Mouse (Mus musculus) frontal cortex, postnatal 10 days (tissue): ENCODE data around the gene Atf1.

ENCODE experiments used
- DNase-seq, 2 experiments: peaks; one replicate each; pipeline ENCODE4 v3.0.0; 2022; ENCODE audit warnings: low spot score in 2 of 2, mixed read lengths in 1 of 2

Atf1 gene

GRCm38 (mm10) chr15:100215092-100215491, 12.5 kb upstream of the Atf1 start:
- no peak for DNase-seq

DNA sequence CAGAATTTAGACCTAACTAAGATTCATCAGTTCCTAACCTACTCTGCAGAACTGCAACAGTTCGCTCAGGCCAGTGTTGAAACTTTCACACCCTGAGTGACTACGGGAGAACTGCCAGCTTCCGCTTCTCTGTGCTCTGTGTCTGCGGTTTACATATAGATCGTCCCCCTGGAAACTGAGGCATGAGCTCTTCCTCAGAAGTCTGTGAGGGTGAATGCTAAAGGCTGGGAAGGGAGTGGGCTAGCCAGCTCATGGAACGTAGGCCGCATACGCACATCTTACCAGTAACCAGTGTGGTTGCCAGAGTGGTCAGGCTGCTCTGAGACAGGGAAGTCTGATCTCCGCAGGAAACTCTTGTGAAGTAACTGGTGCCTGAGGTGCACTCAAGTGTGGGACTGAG, 11.4 kb upstream of the Atf1 start:
- DNase-seq, result no peak

- no peak for DNase-seq
Measured at GRCm38 (mm10) chr15:100218018-100218417, 9.6 kb upstream of the Atf1 start.

- no peak for DNase-seq
Measured at GRCm38 (mm10) chr15:100219396-100219795, 8.2 kb upstream of the Atf1 start.

DNA sequence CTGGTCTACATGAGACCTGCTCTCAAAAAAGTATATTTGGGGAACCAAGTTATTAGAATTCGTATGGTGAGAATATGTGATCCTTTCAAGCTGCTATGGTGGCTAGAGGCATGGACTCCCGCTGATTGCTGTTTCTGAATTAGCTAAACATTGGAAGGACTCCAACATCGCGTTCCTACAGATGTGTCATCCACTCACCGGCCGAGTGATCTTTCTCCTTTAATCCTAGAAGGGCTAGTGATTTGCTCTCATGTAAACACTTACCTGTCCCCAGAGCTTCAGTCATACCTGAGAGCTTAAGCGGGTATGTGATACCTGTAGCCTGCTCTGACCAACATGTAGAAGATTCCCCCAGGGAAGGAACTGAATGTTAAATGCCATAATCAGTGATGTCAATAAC, 6.7 kb upstream of the Atf1 start:
- DNase-seq, result no peak

DNA sequence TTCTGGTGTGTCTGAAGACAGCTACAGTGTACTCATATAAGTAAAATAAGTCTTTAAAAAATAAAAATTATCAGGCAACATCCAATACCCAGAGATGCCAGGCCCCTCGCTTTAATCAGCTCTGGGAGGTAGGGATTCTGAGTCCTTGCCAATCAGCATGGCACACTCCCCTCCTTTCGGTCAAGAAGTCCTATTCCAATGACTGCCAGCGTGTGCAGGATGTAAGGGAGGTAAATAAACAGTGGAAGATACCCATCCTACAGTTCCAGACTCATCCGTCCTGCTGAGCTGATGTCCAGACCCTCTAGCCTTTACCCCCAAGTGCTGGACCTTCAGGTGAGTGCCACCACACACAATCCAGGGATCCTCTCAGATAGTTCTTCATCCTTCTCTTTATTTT, 2.2 kb upstream of the Atf1 start:
- DNase-seq, result no peak

- DNase-seq, result no peak
Measured at GRCm38 (mm10) chr15:100225891-100226290, 1.7 kb upstream of the Atf1 start.

DNA sequence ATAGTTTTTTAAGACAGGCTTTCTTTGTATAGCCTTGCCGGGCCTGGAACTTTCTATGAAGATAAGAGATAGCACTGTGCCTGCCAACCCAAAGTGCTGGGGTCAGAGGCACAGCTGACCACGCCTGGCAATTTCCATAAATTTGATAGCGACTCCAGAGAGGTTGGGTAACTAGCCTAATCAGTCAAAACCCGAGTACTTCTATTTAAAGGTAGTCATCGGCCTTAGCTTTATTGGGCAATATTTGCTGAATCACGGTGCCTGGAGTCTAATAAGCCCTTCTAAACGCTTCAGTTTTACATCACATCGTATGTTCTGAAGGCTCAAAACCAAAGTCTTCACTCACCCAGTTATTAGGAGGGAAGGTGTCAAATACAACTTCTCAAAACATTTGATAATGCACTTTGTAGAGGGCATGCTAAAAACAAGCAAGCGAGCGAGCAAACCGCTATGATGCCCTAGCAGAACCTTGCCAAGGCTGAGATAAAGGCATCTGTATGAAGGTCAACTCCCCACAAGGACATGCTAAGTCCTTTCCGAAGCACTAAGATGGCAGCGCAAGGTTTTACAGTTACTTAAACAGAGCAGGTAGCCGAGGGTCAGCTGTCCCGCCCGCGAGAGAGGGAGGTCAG, 472 bp upstream of the Atf1 start:
- no peak for DNase-seq

GRCm38 (mm10) chr15:100228535-100229336, 1.1 kb downstream of the Atf1 start:
- no peak for DNase-seq

- no peak for DNase-seq
Measured at GRCm38 (mm10) chr15:100230655-100231054, 3.0 kb downstream of the Atf1 start.

DNA sequence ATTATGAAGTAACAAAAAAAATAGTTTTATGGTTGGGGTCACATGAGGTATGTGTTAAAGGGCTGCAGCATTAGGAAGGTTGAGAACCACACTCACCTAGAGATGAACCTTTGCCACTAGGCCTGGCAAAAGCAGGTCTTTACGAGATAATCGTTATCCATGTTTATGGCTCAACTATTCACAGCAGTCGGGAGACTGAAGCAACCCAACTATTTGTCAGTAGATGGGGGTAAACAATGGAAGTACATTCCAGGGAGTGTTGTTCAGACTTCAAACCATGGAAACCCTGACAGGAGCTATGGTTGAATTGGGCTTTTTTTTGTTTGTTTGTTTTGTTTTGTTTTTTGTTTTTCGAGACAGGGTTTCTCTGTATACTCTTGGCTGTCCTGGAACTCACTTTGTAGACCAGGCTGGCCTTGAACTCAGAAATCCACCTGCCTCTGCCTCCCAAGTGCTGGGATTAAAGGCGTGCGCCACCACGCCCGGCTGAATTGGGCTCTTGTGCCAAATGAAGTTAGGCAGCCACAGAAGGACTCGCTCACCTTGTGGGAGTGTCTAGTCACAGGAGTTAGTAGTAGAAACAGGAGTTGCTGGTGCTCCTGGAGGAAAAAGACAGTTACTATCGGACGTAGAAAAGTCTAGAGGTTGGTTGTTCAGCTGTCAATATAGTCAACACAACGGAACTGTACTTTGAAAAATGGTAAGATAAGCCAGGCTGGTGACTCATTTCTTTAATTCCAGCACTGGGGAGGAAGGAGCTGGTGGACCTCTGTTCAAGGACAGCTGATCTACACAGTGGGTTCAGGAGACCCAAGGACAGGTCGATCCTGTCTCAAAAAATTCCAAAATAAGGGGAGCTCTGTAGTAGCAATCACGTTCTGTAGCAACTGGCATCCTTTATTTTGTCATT, 4.3 kb downstream of the Atf1 start:
- no peak for DNase-seq

DNA sequence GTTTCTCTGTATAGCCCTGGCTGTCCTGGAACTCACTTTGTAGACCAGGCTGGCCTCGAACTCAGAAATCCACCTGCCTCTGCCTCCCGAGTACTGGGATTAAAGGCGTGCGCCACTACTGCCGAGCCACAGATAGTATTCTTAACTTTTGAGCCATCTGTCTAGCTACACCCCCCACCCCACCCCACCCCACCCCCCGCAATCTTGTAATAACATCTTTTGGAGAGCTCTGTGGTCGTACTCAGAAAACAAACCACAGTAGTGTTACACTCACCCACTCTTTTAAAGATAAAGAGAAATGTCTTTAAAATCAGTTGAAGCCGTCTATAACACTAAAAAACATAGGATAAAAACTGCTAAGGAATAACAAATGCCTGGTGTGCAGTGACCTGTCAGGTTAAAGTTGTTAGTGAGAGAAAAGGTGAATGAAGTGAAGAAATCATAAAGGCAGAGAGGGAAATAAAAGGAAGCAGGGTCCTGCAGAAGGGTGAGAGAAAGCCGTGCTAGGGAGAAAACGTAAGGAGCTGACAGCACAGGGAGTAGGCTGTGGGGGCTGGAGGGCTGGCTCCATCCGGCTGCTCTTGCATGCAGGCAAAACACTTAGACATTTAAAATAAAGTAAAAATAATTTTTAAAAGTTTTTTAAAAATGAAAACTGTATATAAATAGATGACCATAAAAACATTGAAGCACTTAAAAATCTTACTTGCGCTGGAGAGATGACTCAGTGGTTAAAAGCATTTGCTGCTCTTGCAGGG, 7.8 kb downstream of the Atf1 start:
- no peak for DNase-seq

DNA sequence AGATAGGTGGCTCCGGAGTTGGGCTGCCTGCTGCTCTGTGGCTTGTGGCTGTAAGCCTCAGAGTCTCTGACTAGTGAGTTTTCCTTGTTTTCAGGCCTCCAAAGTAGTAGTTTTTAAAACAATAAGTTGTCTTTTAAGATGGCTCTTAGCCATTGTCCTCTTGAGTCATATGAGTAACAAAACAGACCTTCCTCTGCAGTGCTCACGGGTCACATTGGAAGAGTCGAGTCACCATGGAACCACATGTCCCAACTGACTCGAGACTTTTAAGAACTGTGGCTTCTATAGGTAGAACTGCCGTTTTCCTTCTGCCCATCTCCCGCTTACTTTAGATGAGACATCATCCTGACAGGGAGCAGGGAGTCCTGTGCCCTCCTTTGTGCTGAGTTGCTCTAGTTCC, 9.3 kb downstream of the Atf1 start:
- no peak for DNase-seq

DNA sequence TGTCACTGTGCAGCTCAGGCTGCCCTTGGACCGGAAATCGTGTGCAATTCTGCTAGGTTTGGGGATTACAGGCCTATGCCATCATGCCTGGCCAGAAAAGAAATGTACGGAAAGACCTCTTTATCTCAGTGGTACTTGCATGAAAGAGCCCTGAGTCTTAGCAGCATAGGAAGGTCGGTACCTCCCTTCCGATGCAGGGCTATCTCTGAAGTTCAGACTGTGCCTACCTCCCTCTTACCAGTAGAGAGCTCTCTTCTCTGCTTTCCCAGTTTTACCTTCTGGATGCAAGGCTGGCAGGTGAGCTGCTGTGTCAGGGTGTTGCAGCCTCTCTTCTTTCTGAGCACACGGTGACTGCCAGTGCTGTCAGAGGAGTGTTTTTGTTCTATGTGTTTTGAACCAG, 14.2 kb downstream of the Atf1 start:
- no peak for DNase-seq

- no peak for DNase-seq
Measured at GRCm38 (mm10) chr15:100245951-100246350, 18.3 kb downstream of the Atf1 start.

DNA sequence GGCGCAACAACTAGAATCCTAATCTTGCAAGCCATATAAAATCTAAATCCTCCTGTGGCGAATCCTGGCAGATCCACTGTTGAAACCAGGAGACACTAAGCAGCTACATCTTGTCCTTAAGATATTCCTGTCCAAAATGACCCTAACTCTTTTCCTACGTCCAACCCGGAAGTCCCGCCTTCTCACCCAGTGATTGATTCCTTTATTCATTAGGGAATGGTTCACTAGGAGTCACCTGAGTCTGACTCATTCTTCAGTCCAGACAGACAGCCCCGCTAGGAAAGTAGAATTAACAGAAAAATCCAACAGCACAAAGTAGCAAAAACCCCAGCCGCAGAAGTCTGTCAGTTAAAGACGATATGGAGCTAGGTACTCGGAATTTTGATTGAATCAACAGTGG, 19.7 kb downstream of the Atf1 start:
- DNase-seq, result no peak

DNA sequence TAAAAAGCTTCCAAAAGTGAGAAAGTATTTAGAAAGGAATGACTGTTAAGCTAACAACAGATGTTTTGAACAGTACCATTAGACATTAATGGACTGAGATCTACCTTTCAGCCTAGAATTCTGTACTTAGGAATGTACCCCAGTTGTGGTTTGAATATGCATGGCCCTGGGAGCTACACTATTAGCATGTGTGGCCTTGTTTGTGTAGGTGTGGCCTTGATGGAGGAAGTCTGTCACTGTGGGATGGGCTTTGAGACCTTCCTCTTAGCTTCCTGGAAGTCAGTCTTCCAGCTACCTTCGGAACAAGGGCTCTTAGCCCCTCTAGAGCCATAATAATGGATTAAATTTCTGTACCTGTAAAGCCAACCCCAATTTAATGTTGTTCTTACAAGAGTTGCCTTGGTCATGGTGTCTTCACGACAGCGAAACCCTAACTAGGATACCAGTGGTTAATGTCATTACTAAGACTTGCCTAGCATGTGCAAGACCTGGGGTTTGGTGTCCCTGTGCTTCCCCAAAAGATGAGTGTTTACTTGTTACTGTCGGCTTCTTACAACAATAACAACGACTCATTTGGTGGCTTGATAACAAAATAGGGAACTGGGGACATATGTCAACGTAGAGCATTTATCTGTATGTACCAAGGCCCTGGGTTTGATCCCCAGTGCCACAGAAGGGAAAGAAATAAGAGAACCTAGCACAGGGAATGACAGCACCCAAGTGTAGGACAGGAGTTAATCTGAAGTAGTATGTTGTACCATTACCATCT, 21.2 kb downstream of the Atf1 start:
- no peak for DNase-seq

DNA sequence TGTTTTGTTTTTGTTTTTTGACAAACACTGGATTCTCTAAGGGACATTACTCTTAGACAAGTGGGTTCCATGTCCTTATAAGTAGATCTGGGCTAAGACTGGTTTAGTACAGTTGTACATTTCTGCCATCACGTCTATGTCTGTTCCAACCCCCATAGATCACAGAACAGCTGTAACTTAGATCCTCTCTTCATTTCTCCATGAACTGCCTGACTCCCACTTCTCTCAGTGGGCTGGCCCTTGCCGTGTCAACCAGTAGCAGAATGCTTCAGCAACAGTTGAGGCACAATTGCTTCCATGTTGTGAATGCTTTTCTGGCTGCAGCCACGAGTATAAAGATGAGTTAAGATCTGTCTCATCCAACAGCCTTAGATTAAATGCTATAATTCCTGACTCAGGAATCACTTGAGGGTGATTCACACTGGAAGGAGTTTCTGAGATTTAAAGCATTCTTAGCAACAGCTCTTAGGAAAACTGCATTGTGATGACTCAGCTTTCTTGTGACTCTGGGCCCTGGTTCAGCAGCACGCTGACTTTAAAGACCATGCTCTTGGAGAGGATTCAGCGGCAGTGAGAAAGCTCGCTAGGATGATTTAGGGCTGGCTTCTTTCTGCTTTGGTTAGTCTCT, 23.6 kb downstream of the Atf1 start:
- no peak for DNase-seq

GRCm38 (mm10) chr15:100256386-100256785, 28.8 kb downstream of the Atf1 start:
- DNase-seq, result no peak

GRCm38 (mm10) chr15:100257305-100257704, 29.7 kb downstream of the Atf1 start:
- no peak for DNase-seq
